Mouse (Mus musculus): ENCODE measurements at regions not wholly inside any gene's neighbourhood (a gene's known extent, or its start where the extent isn't known, plus 50 kb on each side); places are given as distances from the start of the nearest gene placed in this dataset.

GRCm38 (mm10) chr10:99419532-99419931 lies 156.5 kb downstream of the Dusp6 start:
- H3K27me3 ChIP-seq = no peaks in the 10 kb centered on the region
- 54% methylated on average over 7 of the region's 7 CpGs for WGBS
- ATAC-seq (ENCODE audit: low FRiP score, low read depth) = no peak
- no peaks in the 10 kb centered on the region for H3K4me1 ChIP-seq (replicated peaks)
- no peak overlapping the region for H3K27ac ChIP-seq (replicated peaks)
- H3K9ac ChIP-seq = no peak overlapping the region
- H3K4me2 ChIP-seq = no peak overlapping the region
- H3K4me3 ChIP-seq = no peak overlapping the region
- H3K9me3 ChIP-seq = no peaks in the 10 kb centered on the region
- no peaks in the 10 kb centered on the region for H3K36me3 ChIP-seq

- Histone ChIP-seq H3K36me3 (no peaks in the 10 kb centered on the region), H3K9ac (no peak overlapping the region), H3K9me3 (no peaks in the 10 kb centered on the region), H3K27me3 (no peaks in the 10 kb centered on the region), H3K4me3 (no peak overlapping the region), H3K4me2 (no peak overlapping the region), H3K27ac (replicated peaks) (no peak overlapping the region), H3K4me1 (replicated peaks) (no peaks in the 10 kb centered on the region)
- WGBS = 84% methylated on average over 5 of the region's 5 CpGs
- no peak for ATAC-seq (ENCODE audit: low FRiP score, low read depth)
These were observed 160.4 kb downstream of the Dusp6 start for GRCm38 (mm10) chr10:99423406-99423805.

GRCm38 (mm10) chr10:99425265-99425664 lies 162.2 kb downstream of the Dusp6 start:
- no peak overlapping the region for H3K9ac ChIP-seq
- WGBS = 90% methylated on average over 4 of the region's 4 CpGs
- H3K4me3 ChIP-seq = no peak overlapping the region
- H3K9me3 ChIP-seq = no peaks in the 10 kb centered on the region
- H3K27ac ChIP-seq (replicated peaks) = no peak overlapping the region
- H3K4me1 ChIP-seq (replicated peaks) = no peaks in the 10 kb centered on the region
- no peak for ATAC-seq (ENCODE audit: low FRiP score, low read depth)
- no peaks in the 10 kb centered on the region for H3K27me3 ChIP-seq
- no peaks in the 10 kb centered on the region for H3K36me3 ChIP-seq
- H3K4me2 ChIP-seq = no peak overlapping the region

- Histone ChIP-seq H3K27me3 (no peaks in the 10 kb centered on the region), H3K9ac (no peak overlapping the region), H3K36me3 (no peaks in the 10 kb centered on the region), H3K27ac (replicated peaks) (no peak overlapping the region), H3K4me3 (no peak overlapping the region), H3K4me2 (no peak overlapping the region), H3K4me1 (replicated peaks) (no peaks in the 10 kb centered on the region), H3K9me3 (no peaks in the 10 kb centered on the region)
- 80% methylated on average over 9 of the region's 9 CpGs for WGBS
- ATAC-seq (ENCODE audit: low FRiP score, low read depth) = no peak
These were observed 167.1 kb downstream of the Dusp6 start for GRCm38 (mm10) chr10:99430175-99430574.

- 72% methylated on average over 16 of the region's 16 CpGs for WGBS
- no peak overlapping the region for H3K4me3 ChIP-seq
- ATAC-seq (ENCODE audit: low FRiP score, low read depth) = no peak
These were observed 167.9 kb downstream of the Dusp6 start for GRCm38 (mm10) chr10:99430669-99431561.

GRCm38 (mm10) chr10:99437060-99437459 lies 174.0 kb downstream of the Dusp6 start:
- Histone ChIP-seq H3K9me3 (no peaks in the 10 kb centered on the region), H3K4me1 (replicated peaks) (0 out of 2 replicates have a peak, but pooled peaks cover 3% of the 10 kb centered on the region), H3K27me3 (no peaks in the 10 kb centered on the region), H3K4me3 (no peak overlapping the region), H3K4me2 (no peak overlapping the region), H3K27ac (replicated peaks) (no peak overlapping the region), H3K9ac (no peak overlapping the region), H3K36me3 (no peaks in the 10 kb centered on the region)
- no peak for ATAC-seq (ENCODE audit: low FRiP score, low read depth)

More at GRCm38 (mm10) chr10:99430669-99431561, 167.9 kb downstream of the Dusp6 start:
- H3K9ac ChIP-seq = no peak overlapping the region
- H3K9me3 ChIP-seq = no peaks in the 10 kb centered on the region
- H3K4me2 ChIP-seq = no peak overlapping the region
- no peaks in the 10 kb centered on the region for H3K4me1 ChIP-seq (replicated peaks)
- H3K27me3 ChIP-seq = no peaks in the 10 kb centered on the region
- no peak overlapping the region for H3K27ac ChIP-seq (replicated peaks)
- no peaks in the 10 kb centered on the region for H3K36me3 ChIP-seq

- no peaks in the 10 kb centered on the region for H3K27me3 ChIP-seq
- no peak overlapping the region for H3K4me2 ChIP-seq
- H3K4me3 ChIP-seq = no peak overlapping the region
- ATAC-seq (ENCODE audit: low FRiP score, low read depth) = no peak
- H3K9me3 ChIP-seq = no peaks in the 10 kb centered on the region
- H3K4me1 ChIP-seq (replicated peaks) = 0 out of 2 replicates have a peak, but pooled peaks cover 3% of the 10 kb centered on the region
- no peaks in the 10 kb centered on the region for H3K36me3 ChIP-seq
- WGBS = 94% methylated on average over 5 of the region's 5 CpGs
- H3K27ac ChIP-seq (replicated peaks) = no peak overlapping the region
- no peak overlapping the region for H3K9ac ChIP-seq
These were observed 177.1 kb downstream of the Dusp6 start for GRCm38 (mm10) chr10:99440169-99440568.

- Histone ChIP-seq H3K4me3 (no peak overlapping the region), H3K4me1 (replicated peaks) (0 out of 2 replicates have a peak, but pooled peaks cover 3% of the 10 kb centered on the region), H3K9ac (no peak overlapping the region), H3K4me2 (no peak overlapping the region), H3K27ac (replicated peaks) (no peak overlapping the region), H3K27me3 (no peaks in the 10 kb centered on the region), H3K9me3 (no peaks in the 10 kb centered on the region), H3K36me3 (no peaks in the 10 kb centered on the region)
- no peak for ATAC-seq (ENCODE audit: low FRiP score, low read depth)
- WGBS = 43% methylated on average over 6 of the region's 6 CpGs
These were observed 178.0 kb downstream of the Dusp6 start for GRCm38 (mm10) chr10:99441014-99441413.

- no peak for ATAC-seq (ENCODE audit: low FRiP score, low read depth)
- Histone ChIP-seq H3K9me3 (no peaks in the 10 kb centered on the region), H3K4me2 (no peak overlapping the region), H3K36me3 (no peaks in the 10 kb centered on the region), H3K4me3 (no peak overlapping the region), H3K27me3 (no peaks in the 10 kb centered on the region), H3K27ac (replicated peaks) (no peak overlapping the region), H3K4me1 (replicated peaks) (0 out of 2 replicates have a peak, but pooled peaks cover 3% of the 10 kb centered on the region), H3K9ac (no peak overlapping the region)
- WGBS = 44% methylated on average over 10 of the region's 10 CpGs
These were observed 178.9 kb downstream of the Dusp6 start for GRCm38 (mm10) chr10:99441931-99442330.

- H3K4me3 ChIP-seq = no peak overlapping the region
- 0 out of 2 replicates have a peak, but pooled peaks cover 3% of the 10 kb centered on the region for H3K4me1 ChIP-seq (replicated peaks)
- no peak overlapping the region for H3K4me2 ChIP-seq
- no peaks in the 10 kb centered on the region for H3K9me3 ChIP-seq
- H3K36me3 ChIP-seq = no peaks in the 10 kb centered on the region
- H3K9ac ChIP-seq = no peak overlapping the region
- H3K27ac ChIP-seq (replicated peaks) = no peak overlapping the region
- WGBS = 90% methylated on average over 18 of the region's 18 CpGs
- ATAC-seq (ENCODE audit: low FRiP score, low read depth) = no peak
- H3K27me3 ChIP-seq = no peaks in the 10 kb centered on the region
These were observed 180.6 kb downstream of the Dusp6 start for GRCm38 (mm10) chr10:99443453-99444170.

GRCm38 (mm10) chr10:99450714-99451625 lies 187.9 kb downstream of the Dusp6 start:
- Histone ChIP-seq H3K27me3 (no peaks in the 10 kb centered on the region), H3K9me3 (no peaks in the 10 kb centered on the region), H3K4me1 (replicated peaks) (peaks cover 10% of the 10 kb centered on the region), H3K36me3 (no peaks in the 10 kb centered on the region), H3K4me2 (no peak overlapping the region), H3K9ac (no peak overlapping the region), H3K27ac (replicated peaks) (no peak overlapping the region), H3K4me3 (no peak overlapping the region)
- 29% methylated on average over 9 of the region's 9 CpGs for WGBS
- ATAC-seq (ENCODE audit: low FRiP score, low read depth) = peak; percentile 77

Data from hindbrain, embryonic 15.5 days (tissue).